Mouse (Mus musculus): ENCODE data around the gene Rdh16f2. TPM values are rescaled to one million over a fixed set of nuclear protein-coding genes. Genes with fewer than 3 reads are reported as not detected.
A peak's percentile ranks its signal among the peaks of the same experiment; 100 is the strongest.

Gene Rdh16f2
- polyA plus RNA-seq, 1 experiment from 2014 or later: not detected

DNA sequence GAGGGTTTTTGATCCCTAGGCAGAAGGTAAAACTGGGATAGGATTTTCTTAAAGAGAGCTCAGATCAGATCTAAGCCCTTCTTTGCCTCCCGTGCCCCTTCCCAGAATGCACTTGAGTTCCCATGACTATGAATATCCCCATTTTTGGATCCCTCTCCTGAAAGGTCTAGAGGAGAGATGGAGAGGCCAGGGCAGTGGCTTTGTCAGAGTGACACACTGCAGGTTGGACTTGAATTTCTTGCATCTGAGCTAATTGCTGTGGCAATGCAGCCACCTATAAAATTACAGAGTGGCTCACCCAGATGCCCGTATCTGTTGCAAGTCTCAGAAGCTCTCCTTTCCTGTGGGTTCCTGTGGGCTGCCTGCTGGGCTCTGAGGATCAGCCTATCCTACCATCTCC, 31.9 kb downstream of the Rdh16f2 start, which contains the start of gene Sdr9c7:
TSS of gene Sdr9c7 (plus strand) at position 301 of the 400 bp plus-strand sequence.
- WGBS: 86% methylated on average over 2 of the region's 2 CpGs
- no peak for TF ChIP-seq CTCF (IDR thresholded peaks at IDR 0.05)
- no peak for TF ChIP-seq EP300 (IDR thresholded peaks at IDR 0.05)
- no peak within 1 kb of the TSS for H3K27ac ChIP-seq (ENCODE audit: low read length)

DNA sequence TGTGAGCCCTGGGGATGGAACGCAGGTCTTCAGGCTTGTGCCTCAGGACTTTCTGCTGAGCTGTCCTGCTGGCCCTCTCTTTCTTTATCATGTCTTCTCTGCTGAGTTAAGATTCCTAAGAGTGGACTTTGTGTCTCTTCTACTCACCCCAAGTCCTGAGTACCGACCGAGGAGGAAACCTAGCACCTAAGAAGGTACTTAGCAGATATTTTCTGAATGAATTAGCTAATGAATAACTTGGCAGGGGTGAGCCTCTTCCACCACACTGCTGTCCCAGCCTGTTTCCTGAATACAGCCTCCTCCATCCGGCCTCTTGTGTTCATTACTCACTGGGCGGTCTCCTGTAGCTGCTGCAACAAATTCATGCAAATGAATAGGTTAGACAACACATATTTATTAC, 33.5 kb downstream of the Rdh16f2 start:
- Histone ChIP-seq H3K4me2 (replicated peaks; ENCODE audit: low read depth, low read length) (no peak overlapping the region), H3K4me1 (ENCODE audit: insufficient read depth, low read depth, low read length) (no peaks in the 10 kb centered on the region), H3K36me3 (ENCODE audit: insufficient read depth, low read length) (no peaks in the 10 kb centered on the region), H3K9me3 (ENCODE audit: low read length) (no peaks in the 10 kb centered on the region), H3K27me3 (replicated peaks; ENCODE audit: insufficient read depth, low read length) (no peaks in the 10 kb centered on the region), H3K9ac (replicated peaks; ENCODE audit: low read depth) (no peak overlapping the region), H3K27ac (ENCODE audit: low read length) (no peak overlapping the region), H3K4me3 (ENCODE audit: low read depth, low read length) (no peak overlapping the region)
- ATAC-seq (no peak), DNase-seq (ENCODE audit: low spot score) (no peak)
- TF ChIP-seq EP300 (IDR thresholded peaks at IDR 0.05) (no peak), CTCF (IDR thresholded peaks at IDR 0.05) (no peak)
- WGBS: 47% methylated on average over 5 of the region's 5 CpGs

More for the DNA sequence above, 31.9 kb downstream of the Rdh16f2 start, which contains the start of gene Sdr9c7:
- ATAC-seq (no peak), DNase-seq (ENCODE audit: low spot score) (no peak)
- Histone ChIP-seq H3K27me3 (replicated peaks; ENCODE audit: insufficient read depth, low read length) (no peaks in the 10 kb centered on the region), H3K4me1 (ENCODE audit: insufficient read depth, low read depth, low read length) (0 out of 2 replicates have a peak, but pooled peaks cover 2% of the 10 kb centered on the region), H3K4me3 (ENCODE audit: low read depth, low read length) (no peak within 1 kb of the TSS), H3K9ac (replicated peaks; ENCODE audit: low read depth) (no peak within 1 kb of the TSS), H3K36me3 (ENCODE audit: insufficient read depth, low read length) (no peaks in the 10 kb centered on the region), H3K4me2 (replicated peaks; ENCODE audit: low read depth, low read length) (no peak within 1 kb of the TSS), H3K9me3 (ENCODE audit: low read length) (no peaks in the 10 kb centered on the region)

DNA sequence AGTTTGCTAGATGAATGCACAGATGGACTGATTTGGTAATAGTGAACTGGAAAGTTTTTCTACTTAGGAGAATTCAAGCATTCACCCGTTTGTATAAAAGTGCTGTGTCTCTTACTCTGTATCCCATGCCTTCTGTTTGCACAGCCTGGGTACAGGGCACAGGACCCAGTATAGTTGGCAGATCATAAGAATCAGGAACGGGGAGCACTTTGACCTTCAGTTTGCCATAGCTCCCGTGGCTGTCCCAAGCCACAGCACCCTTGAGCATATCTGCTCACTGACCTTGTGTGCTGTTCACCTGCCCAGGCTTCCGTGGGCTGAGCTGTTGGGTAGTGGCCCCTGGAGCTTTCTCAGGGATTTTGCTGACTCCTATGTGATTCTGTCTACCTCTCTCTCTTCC, 35.5 kb downstream of the Rdh16f2 start:
- Histone ChIP-seq H3K9ac (replicated peaks; ENCODE audit: low read depth) (no peak overlapping the region), H3K27me3 (replicated peaks; ENCODE audit: insufficient read depth, low read length) (no peaks in the 10 kb centered on the region), H3K36me3 (ENCODE audit: insufficient read depth, low read length) (no peaks in the 10 kb centered on the region), H3K4me2 (replicated peaks; ENCODE audit: low read depth, low read length) (no peak overlapping the region), H3K27ac (ENCODE audit: low read length) (no peak overlapping the region), H3K9me3 (ENCODE audit: low read length) (no peaks in the 10 kb centered on the region), H3K4me3 (ENCODE audit: low read depth, low read length) (no peak overlapping the region), H3K4me1 (ENCODE audit: insufficient read depth, low read depth, low read length) (no peaks in the 10 kb centered on the region; the same call in 1 of the 2 replicates)
- 67% methylated on average over 4 of the region's 4 CpGs for WGBS
- ATAC-seq: no peak
- DNase-seq (ENCODE audit: low spot score): no peak
- TF ChIP-seq EP300 (IDR thresholded peaks at IDR 0.05) (no peak), CTCF (IDR thresholded peaks at IDR 0.05) (no peak)

DNA sequence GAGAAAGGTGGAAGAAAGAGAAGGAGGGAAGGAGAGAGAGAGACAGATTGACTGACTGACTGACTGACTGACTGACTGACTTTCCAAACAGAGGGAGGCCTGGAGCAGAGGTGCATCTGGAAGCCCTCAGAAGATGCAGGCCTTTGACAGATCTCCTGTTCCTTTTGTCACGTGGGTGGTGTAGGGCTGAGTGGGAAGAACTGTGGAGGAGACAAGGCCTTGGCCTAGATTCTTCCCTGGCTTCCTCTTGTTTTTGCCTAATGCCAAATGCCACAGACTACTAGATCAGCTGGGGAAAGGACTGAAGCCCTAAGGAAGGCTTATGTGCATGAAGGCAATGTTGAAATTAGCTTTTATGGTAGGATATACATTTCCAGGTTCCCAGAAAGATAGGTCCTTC, 36.8 kb downstream of the Rdh16f2 start:
- no peak for ATAC-seq
- Histone ChIP-seq H3K4me1 (ENCODE audit: insufficient read depth, low read depth, low read length) (no peaks in the 10 kb centered on the region; the same call in 1 of the 2 replicates), H3K9ac (replicated peaks; ENCODE audit: low read depth) (no peak overlapping the region), H3K27me3 (replicated peaks; ENCODE audit: insufficient read depth, low read length) (no peaks in the 10 kb centered on the region), H3K36me3 (ENCODE audit: insufficient read depth, low read length) (no peaks in the 10 kb centered on the region), H3K9me3 (ENCODE audit: low read length) (no peaks in the 10 kb centered on the region), H3K27ac (ENCODE audit: low read length) (no peak overlapping the region), H3K4me2 (replicated peaks; ENCODE audit: low read depth, low read length) (no peak overlapping the region), H3K4me3 (ENCODE audit: low read depth, low read length) (no peak overlapping the region)
- no peak for TF ChIP-seq EP300 (IDR thresholded peaks at IDR 0.05)
- no peak for TF ChIP-seq CTCF (IDR thresholded peaks at IDR 0.05)
- no peak for DNase-seq (ENCODE audit: low spot score)
- 38% methylated on average over 1 of the region's 1 CpGs for WGBS

DNA sequence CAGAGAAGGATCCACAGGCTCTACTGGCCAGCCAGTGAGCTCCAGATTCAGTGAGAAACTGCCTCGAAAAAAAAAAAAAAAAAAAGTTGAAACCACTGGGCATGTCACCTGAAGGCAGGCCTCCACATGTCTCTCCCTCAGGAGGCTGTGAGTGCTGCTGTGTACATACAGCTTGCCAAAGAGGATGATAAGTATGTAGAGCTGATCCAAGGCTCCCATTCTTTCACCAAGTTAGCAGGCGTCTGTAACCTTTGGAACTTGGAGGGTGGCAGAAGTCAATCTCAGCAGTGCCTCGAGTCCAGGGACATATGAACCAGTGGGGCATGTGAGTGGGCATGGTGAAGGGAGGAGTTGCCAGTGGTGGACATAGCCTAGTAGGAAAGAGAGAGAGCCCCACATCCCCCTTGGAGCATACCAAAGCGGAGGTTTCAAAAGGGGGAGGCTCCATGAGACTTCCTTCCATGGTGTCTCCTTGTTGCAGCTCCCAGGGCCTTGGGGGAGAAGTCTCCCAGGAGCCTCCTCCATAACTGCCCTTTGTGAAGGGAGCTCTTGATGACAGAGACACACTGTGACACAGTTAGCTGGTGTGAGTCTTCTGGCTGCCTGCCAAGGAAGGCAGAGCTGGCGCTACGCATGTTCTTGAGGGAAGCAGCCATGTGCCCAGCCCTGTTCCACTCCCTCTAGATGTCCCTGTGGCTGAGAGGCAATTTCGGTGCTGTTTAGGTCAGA, 38.6 kb downstream of the Rdh16f2 start:
- Histone ChIP-seq H3K9ac (replicated peaks; ENCODE audit: low read depth) (no peak overlapping the region), H3K4me3 (ENCODE audit: low read depth, low read length) (no peak overlapping the region), H3K9me3 (ENCODE audit: low read length) (no peaks in the 10 kb centered on the region), H3K27me3 (replicated peaks; ENCODE audit: insufficient read depth, low read length) (no peaks in the 10 kb centered on the region), H3K27ac (ENCODE audit: low read length) (no peak overlapping the region), H3K4me2 (replicated peaks; ENCODE audit: low read depth, low read length) (no peak overlapping the region), H3K36me3 (ENCODE audit: insufficient read depth, low read length) (no peaks in the 10 kb centered on the region), H3K4me1 (ENCODE audit: insufficient read depth, low read depth, low read length) (no peaks in the 10 kb centered on the region; the same call in 1 of the 2 replicates)
- no peak for TF ChIP-seq CTCF (IDR thresholded peaks at IDR 0.05)
- TF ChIP-seq EP300 (IDR thresholded peaks at IDR 0.05): no peak
- peak; percentile 41 for DNase-seq (ENCODE audit: low spot score)
- WGBS: 38% methylated on average over 7 of the region's 7 CpGs
- ATAC-seq: peak; percentile 86

DNA sequence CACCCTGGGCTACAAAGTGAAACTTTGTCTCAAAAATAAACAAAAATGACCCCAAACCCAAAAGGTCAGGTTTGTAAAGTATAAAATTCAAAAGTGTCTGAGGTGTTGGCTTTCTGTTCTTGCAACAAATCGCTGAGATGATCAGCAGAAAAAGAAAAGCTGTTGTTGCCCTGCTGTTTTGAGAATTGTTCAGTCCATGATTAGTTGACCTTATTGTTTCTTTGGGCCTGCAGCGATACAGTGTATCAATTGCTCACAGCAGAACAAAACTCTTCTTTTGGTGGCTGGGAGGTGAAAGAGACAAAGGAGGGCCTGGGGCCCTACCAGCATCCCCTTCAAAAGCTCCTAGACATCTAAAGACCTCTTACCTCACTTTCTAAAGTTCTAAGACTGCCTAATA, 39.9 kb downstream of the Rdh16f2 start:
- DNase-seq (ENCODE audit: low spot score): no peak

More for the DNA sequence above, 39.9 kb downstream of the Rdh16f2 start:
- no peaks in the 10 kb centered on the region for H3K27me3 ChIP-seq (replicated peaks; ENCODE audit: insufficient read depth, low read length)
- H3K36me3 ChIP-seq (ENCODE audit: insufficient read depth, low read length): no peaks in the 10 kb centered on the region
- 84% methylated on average over 2 of the region's 2 CpGs for WGBS
- no peak overlapping the region for H3K4me2 ChIP-seq (replicated peaks; ENCODE audit: low read depth, low read length)
- H3K9me3 ChIP-seq (ENCODE audit: low read length): no peaks in the 10 kb centered on the region
- no peak overlapping the region for H3K9ac ChIP-seq (replicated peaks; ENCODE audit: low read depth)
- no peak for ATAC-seq
- H3K4me3 ChIP-seq (ENCODE audit: low read depth, low read length): no peak overlapping the region
- no peaks in the 10 kb centered on the region; the same call in 1 of the 2 replicates for H3K4me1 ChIP-seq (ENCODE audit: insufficient read depth, low read depth, low read length)
- TF ChIP-seq EP300 (IDR thresholded peaks at IDR 0.05) (no peak), CTCF (IDR thresholded peaks at IDR 0.05) (no peak)
- no peak overlapping the region for H3K27ac ChIP-seq (ENCODE audit: low read length)
